ENCODE assay signal across 9 mouse cellular contexts in the genomic region with DNA sequence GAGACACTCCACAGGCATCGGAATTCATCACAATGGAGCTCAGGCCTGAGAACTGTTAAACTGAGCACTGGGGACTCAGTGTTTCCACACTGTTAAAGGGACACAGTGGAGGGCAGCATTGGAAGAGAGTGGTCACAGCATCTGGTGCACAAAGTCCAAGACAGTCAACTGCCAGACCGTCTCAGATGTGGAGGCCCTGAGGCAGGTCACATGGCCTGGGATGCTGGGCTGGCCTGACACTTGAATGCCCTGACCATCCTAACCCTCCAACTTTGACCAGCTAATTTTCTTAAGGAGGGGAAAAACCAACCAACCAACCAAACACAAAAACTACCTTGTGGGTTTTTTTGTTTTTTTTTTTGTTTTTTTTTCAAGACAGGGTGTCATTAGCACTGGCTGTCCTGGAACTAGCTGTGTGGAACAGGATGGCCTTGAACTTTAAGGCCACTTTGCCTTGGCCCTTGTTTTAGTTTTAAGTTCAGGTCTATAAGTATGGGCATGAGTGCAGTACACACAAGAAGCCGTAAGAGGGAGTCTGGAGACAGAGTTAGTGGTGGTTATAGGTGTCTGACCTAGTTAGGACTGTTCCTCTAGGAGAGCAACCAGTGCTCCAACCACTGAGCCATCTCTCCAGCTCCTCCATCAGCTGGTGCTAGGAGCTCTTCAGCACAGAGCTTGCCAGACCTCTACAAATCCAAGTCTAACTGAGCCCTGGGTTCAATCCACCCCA. TPM values are rescaled to one million over a fixed set of nuclear protein-coding genes. Genes with fewer than 3 reads are reported as not detected.
DNase-seq lines count a peak whose midpoint lies in the region; ATAC-seq lines count a peak whose summit lies in the region.
"Had no signal": no experiment of that assay in that cellular context is flagged by ENCODE, and none has a peak within 500 bp of the region (broad histone marks: within the 10 kb centered on the region; RNA-seq: fewer than 3 reads in every experiment).

No protein-coding gene starts in this region.

- peak overlapping the region; percentile 99; the same call in 1 of the 2 replicates for H3K4me3 ChIP-seq in heart, embryonic 15.5 days
- H3K4me3 ChIP-seq in limb, embryonic 15.5 days, result peak overlapping the region; percentile 85
- no peak overlapping the region; the same call in 1 of the 2 replicates for H3K4me3 ChIP-seq in stomach, embryonic 14.5 days (ENCODE audit: low read depth, low read length)

- H3K9me3 ChIP-seq in heart, embryonic 15.5 days (replicated peaks), result no peaks in the 10 kb centered on the region
- H3K9me3 ChIP-seq in limb, embryonic 15.5 days, result no peaks in the 10 kb centered on the region
- no peaks in the 10 kb centered on the region for H3K9me3 ChIP-seq in stomach, embryonic 14.5 days (ENCODE audit: control insufficient read depth, low read depth, low read length)

- H3K27me3 ChIP-seq in heart, embryonic 15.5 days, result no peaks in the 10 kb centered on the region
- no peaks in the 10 kb centered on the region for H3K27me3 ChIP-seq in limb, embryonic 15.5 days
- H3K27me3 ChIP-seq in stomach, embryonic 14.5 days (ENCODE audit: control insufficient read depth, insufficient read depth, low read length), result no peaks in the 10 kb centered on the region

- peaks cover 48% of the 10 kb centered on the region for H3K4me1 ChIP-seq in heart, embryonic 15.5 days (replicated peaks)
- H3K4me1 ChIP-seq in limb, embryonic 15.5 days, result peaks cover 40% of the 10 kb centered on the region
- H3K4me1 ChIP-seq in stomach, embryonic 14.5 days (ENCODE audit: control insufficient read depth, insufficient read depth, low read length), result peaks cover 26% of the 10 kb centered on the region

- peaks cover 12% of the 10 kb centered on the region for H3K36me3 ChIP-seq in heart, embryonic 15.5 days
- peaks cover 16% of the 10 kb centered on the region for H3K36me3 ChIP-seq in limb, embryonic 15.5 days
- peaks cover 5% of the 10 kb centered on the region; the same call in 1 of the 2 replicates for H3K36me3 ChIP-seq in stomach, embryonic 14.5 days (ENCODE audit: control insufficient read depth, insufficient read depth, low read length)

- no peak for ATAC-seq in heart, embryonic 15.5 days (replicated peaks; ENCODE audit: insufficient number of reproducible peaks, insufficient read depth, low FRiP score, low read depth)
- ATAC-seq in erythroblast, adult 5-6 weeks (replicated peaks; ENCODE audit: low FRiP score, poor library complexity, severe bottlenecking), result peak; percentile 44; the same call in 1 of the 2 replicates
- ATAC-seq in limb, embryonic 15.5 days (ENCODE audit: insufficient number of reproducible peaks, low FRiP score, low TSS enrichment, low read depth), result no peak
- no peak for ATAC-seq in stomach, embryonic 14.5 days (ENCODE audit: insufficient number of reproducible peaks, insufficient read depth, low FRiP score, low read depth)

- no peak overlapping the region for H3K27ac ChIP-seq in heart, embryonic 15.5 days
- no peak overlapping the region for H3K27ac ChIP-seq in limb, embryonic 15.5 days
- H3K27ac ChIP-seq in stomach, embryonic 14.5 days (ENCODE audit: low read length), result no peak overlapping the region

- no peak for DNase-seq in heart, adult 18-20 months
- peak; percentile 91 for DNase-seq in ES-CJ7 (ENCODE audit: low read depth, low spot score)
- no peak for DNase-seq in spleen, adult 12 weeks (ENCODE audit: low spot score)
- no peak for DNase-seq in adrenal gland, postnatal 4 days (ENCODE audit: low spot score in 2 of 2)

- peak overlapping the region; percentile 80 for H3K4me2 ChIP-seq in heart, embryonic 15.5 days
- peak overlapping the region; percentile 83 for H3K4me2 ChIP-seq in limb, embryonic 15.5 days
- peak overlapping the region; percentile 87; the same call in 1 of the 2 replicates for H3K4me2 ChIP-seq in stomach, embryonic 14.5 days (replicated peaks; ENCODE audit: low read depth, low read length)

- 70% methylated on average over 3 of the region's 3 CpGs for WGBS in heart, embryonic 15.5 days
- WGBS in limb, embryonic 15.5 days, result 70% methylated on average over 3 of the region's 3 CpGs
- 84% methylated on average over 3 of the region's 3 CpGs for WGBS in stomach, embryonic 14.5 days

- peak overlapping the region; percentile 98; the same call in 1 of the 2 replicates for H3K9ac ChIP-seq in heart, embryonic 15.5 days
- peak overlapping the region; percentile 98; the same call in 1 of the 2 replicates for H3K9ac ChIP-seq in limb, embryonic 15.5 days
- no peak overlapping the region for H3K9ac ChIP-seq in stomach, embryonic 14.5 days (replicated peaks; ENCODE audit: low read depth, low read length)

RNA-seq across cellular contexts. Expression of gene Gm27021, which starts 2.0 kb away (rescaled TPM):
- polyA plus RNA-seq in heart, embryonic 15.5 days (2015; fragmentation: Nextera tagmentation; extraction: Ambion mirVana), result 2.1 and 2.5 TPM in 2 replicates
- not detected for total RNA-seq in heart, adult 18-20 months (2021)
- total RNA-seq in erythroblast, adult 5-6 weeks (2015; ENCODE audit: low replicate concordance), result not detected in 2 replicates
- not detected in 2 replicates for total RNA-seq in erythroblast, adult 5-6 weeks (2017; ENCODE audit: low replicate concordance)
- polyA plus RNA-seq in limb, embryonic 15.5 days (2015; fragmentation: Nextera tagmentation; extraction: Ambion mirVana), result 2.2 and 5.0 TPM in 2 replicates
- 2.4 TPM in 1 of 2 replicates, not detected in the other for polyA plus RNA-seq in stomach, embryonic 14.5 days (2014; fragmentation: Nextera tagmentation; extraction: Ambion mirVana)
- under 1 TPM in 1 of 2 experiments, not detected in 1; 0.56 TPM for total RNA-seq in adrenal gland, postnatal 4 days (2021)
- total RNA-seq: common myeloid progenitor, adult 5-6 weeks had no signal

RNA-seq across cellular contexts. Expression of gene Cox4i1, which starts 2.1 kb away (rescaled TPM):
- 1,832 and 2,366 TPM in 2 replicates for polyA plus RNA-seq in heart, embryonic 15.5 days (2015; fragmentation: Nextera tagmentation; extraction: Ambion mirVana)
- total RNA-seq in heart, adult 18-20 months (2021), result 1,000 to 10,000 TPM; 4,737 to 4,778 TPM
- total RNA-seq in erythroblast, adult 5-6 weeks (2015; ENCODE audit: low replicate concordance), result 237 and 289 TPM in 2 replicates
- 101 and 131 TPM in 2 replicates for total RNA-seq in erythroblast, adult 5-6 weeks (2017; ENCODE audit: low replicate concordance)
- polyA plus RNA-seq in limb, embryonic 15.5 days (2015; fragmentation: Nextera tagmentation; extraction: Ambion mirVana), result 903 and 912 TPM in 2 replicates
- 1,095 and 1,156 TPM in 2 replicates for polyA plus RNA-seq in stomach, embryonic 14.5 days (2014; fragmentation: Nextera tagmentation; extraction: Ambion mirVana)
- total RNA-seq in adrenal gland, postnatal 4 days (2021), result 1,000 to 10,000 TPM; 1,090 to 1,156 TPM

RNA-seq across cellular contexts. Expression of gene Emc8, which starts 2.5 kb away (rescaled TPM):
- polyA plus RNA-seq in heart, embryonic 15.5 days (2015; fragmentation: Nextera tagmentation; extraction: Ambion mirVana), result 144 and 163 TPM in 2 replicates
- total RNA-seq in heart, adult 18-20 months (2021), result 10 to 100 TPM; 42.7 to 46.4 TPM
- 10.9 and 16.7 TPM in 2 replicates for total RNA-seq in erythroblast, adult 5-6 weeks (2015; ENCODE audit: low replicate concordance)
- total RNA-seq in erythroblast, adult 5-6 weeks (2017; ENCODE audit: low replicate concordance), result 1.8 and 33.7 TPM in 2 replicates
- polyA plus RNA-seq in limb, embryonic 15.5 days (2015; fragmentation: Nextera tagmentation; extraction: Ambion mirVana), result 205 and 218 TPM in 2 replicates
- polyA plus RNA-seq in stomach, embryonic 14.5 days (2014; fragmentation: Nextera tagmentation; extraction: Ambion mirVana), result 244 and 254 TPM in 2 replicates
- total RNA-seq in adrenal gland, postnatal 4 days (2021), result 100 to 1,000 TPM; 101 to 112 TPM

RNA-seq across cellular contexts. Expression of gene 1190005I06Rik, which starts 18.5 kb away (rescaled TPM):
- 3.0 and 4.4 TPM in 2 replicates for polyA plus RNA-seq in heart, embryonic 15.5 days (2015; fragmentation: Nextera tagmentation; extraction: Ambion mirVana)
- total RNA-seq in heart, adult 18-20 months (2021), result 1 to 10 TPM; 5.6 to 6.3 TPM
- 2.3 TPM in 1 of 2 replicates, not detected in the other for total RNA-seq in erythroblast, adult 5-6 weeks (2015; ENCODE audit: low replicate concordance)
- total RNA-seq in erythroblast, adult 5-6 weeks (2017; ENCODE audit: low replicate concordance), result 5.0 TPM in 1 of 2 replicates, not detected in the other
- polyA plus RNA-seq in limb, embryonic 15.5 days (2015; fragmentation: Nextera tagmentation; extraction: Ambion mirVana), result 7.7 and 9.9 TPM in 2 replicates
- 3.6 and 5.0 TPM in 2 replicates for polyA plus RNA-seq in stomach, embryonic 14.5 days (2014; fragmentation: Nextera tagmentation; extraction: Ambion mirVana)
- 1 to 10 TPM; 5.4 to 7.5 TPM for total RNA-seq in adrenal gland, postnatal 4 days (2021)

Comparison
In these comparisons a context has a peak if more than half of its experiments do, and no peak if none do; other contexts are left out.
1. RNA of gene Cox4i1, which starts 2.1 kb away (total RNA-seq): 4,737 to 4,778 TPM in heart, adult 18-20 months; 1,090 to 1,156 TPM in adrenal gland, postnatal 4 days and 101 to 289 TPM in erythroblast, adult 5-6 weeks; every median in the first group is over 4 times any median in the second.
2. Peak in every context shown above with its lines, with median percentiles within 50 percentile points of each other: H3K4me2 ChIP-seq.